Mouse (Mus musculus) thymus, postnatal 0 days (tissue): ENCODE results near the gene Fam19a1. TPM values are rescaled to one million over a fixed set of nuclear protein-coding genes. Genes with fewer than 3 reads are reported as not detected.

Experiments
- DNase-seq: peaks from one replicate; pipeline ENCODE4 v3.0.0-alpha.2; 2015; ENCODE audit warnings: low spot score
- polyA plus RNA-seq: library from polyadenylated mRNA; unstranded; fragments of >200 nt; fragmentation: Nextera tagmentation; extraction: Ambion mirVana; gene quantifications from 2 replicates; pipeline ENCODE4 v1.2.1, GENCODE M21; 2015

Fam19a1 gene
- polyA plus RNA-seq, 1 experiment from 2014 or later = 0.44 TPM

DNA sequence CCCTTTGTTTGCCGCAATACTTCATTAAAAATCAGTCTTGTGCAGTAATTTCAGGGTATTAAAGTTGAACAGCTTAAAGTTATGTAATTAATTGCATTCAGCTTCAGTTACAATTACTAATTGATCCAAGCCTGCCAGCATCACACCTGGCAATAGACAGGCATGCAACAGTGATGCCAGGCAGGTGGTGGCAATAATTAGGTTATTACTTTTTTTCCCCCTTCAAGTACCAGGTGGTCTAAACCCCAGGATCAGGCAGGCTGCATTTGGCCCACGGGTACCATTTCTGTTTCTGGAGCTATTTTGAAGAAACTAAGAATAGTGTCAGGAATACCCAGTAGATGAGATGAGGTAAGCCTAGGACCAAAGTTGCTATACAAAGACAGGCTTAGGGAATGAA lies 141.9 kb downstream of the Fam19a1 start:
- DNase-seq = no peak

DNA sequence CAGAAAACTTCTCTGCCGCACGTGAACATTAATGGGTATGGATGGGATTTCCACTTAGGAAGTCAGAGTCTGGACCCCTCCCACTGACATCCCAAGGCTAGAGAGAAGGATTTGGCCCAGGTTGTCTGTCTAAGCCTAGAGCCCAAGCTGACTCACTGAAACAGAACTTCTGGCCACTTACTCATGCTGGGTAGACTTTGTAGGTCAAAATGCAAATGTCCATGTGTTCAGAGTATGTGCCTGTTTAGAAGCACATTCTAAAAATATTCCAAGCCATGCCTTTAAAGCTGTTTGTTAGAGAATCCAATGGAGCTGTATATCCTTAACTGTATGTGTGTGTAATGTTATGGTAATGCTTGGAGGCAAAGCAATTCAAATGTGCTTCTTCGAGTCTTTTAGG lies 145.7 kb downstream of the Fam19a1 start:
- no peak for DNase-seq

DNA sequence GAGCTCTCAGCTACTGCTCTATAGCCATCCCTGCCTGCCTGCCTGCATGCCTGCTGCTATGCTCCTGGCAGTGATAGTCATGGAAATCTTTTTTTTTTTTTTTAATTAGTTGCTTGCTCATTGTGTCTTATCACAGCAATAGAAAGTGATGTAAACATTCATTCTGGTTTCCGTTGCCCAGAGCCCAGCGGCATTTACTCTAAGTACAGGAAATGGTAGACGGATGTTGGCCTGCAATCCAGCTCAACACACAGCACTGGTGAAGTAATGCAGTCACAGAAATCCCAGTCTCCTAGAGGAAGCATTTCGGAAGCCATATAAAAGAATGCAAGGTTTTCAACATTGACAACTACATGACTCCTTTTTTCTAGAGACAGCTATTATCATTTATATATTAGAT lies 153.5 kb downstream of the Fam19a1 start:
- DNase-seq = no peak

DNA sequence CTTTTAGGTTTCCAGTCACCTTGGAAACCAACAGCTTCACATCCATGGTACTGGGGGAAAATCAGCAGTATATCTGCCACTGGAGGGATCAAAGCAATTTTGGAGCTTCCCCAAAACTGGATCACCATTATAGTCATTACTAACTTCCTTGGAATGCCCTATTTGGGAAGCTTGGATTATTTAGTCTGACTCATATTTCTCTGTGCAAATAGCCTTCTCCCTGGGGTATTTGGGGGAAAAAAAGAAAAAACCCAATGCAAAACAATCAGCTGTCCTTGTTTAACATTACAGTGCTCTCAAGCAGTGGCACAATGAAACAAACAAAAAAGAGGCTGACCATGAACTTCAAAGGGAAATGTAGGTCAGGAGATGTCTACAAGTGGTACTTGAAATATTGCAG lies 155.8 kb downstream of the Fam19a1 start:
- DNase-seq = no peak

DNA sequence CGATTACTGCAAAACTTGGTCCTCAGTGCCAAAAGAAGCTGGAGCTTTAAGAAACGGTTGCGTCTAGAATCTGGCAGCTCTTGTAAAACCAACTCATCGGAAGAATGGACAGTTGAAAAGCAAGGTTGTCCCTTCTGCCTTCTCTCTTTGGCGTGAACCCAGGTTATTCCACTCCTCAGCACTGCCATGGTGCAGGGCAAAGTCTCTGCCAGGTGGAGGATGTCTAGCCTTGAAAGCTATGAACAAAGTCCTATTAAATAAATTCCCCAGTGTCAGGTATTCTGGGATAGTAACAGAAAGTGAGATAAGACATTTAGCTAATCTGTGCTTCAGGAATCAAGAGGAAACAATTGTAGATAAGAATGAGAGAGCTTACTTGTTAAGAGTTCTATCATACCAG lies 157.5 kb downstream of the Fam19a1 start:
- no peak for DNase-seq

DNA sequence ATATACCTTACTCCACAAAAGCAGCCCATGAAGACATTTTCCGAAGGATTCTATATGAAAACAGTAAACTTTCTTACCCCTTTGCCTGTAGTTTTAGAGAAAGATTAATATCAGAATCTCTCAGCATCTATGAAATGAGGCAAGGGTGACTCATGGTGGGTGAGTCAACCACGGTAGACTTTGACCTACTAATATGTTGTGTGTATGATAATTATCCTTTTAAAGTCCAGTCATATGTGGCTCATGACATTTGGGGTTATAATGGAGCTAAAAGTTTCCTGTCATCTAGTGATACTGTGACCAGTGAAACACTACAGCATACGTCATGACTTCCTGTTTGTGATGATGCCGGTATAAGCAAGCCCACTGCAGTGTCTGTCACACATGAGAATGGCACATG lies 170.8 kb downstream of the Fam19a1 start:
- no peak for DNase-seq

DNA sequence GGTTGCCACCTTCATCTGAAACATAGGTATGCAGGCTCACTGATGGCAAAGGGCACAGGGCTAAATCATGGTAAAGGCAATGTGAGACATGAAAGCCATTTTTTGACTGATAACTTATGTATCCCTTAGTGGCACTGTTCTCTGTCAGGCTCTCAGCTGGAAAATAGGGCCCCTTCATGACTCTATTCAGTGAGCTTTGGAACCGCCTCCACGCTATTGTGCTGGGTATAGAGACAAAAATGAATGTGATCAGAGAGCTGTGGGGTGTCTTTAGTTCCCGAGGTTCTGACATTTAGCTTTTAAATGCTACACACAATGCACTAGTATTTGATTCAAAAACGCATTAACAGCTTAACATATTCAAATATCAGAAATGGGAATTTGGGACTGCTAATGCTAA lies 171.6 kb downstream of the Fam19a1 start:
- DNase-seq = no peak

DNA sequence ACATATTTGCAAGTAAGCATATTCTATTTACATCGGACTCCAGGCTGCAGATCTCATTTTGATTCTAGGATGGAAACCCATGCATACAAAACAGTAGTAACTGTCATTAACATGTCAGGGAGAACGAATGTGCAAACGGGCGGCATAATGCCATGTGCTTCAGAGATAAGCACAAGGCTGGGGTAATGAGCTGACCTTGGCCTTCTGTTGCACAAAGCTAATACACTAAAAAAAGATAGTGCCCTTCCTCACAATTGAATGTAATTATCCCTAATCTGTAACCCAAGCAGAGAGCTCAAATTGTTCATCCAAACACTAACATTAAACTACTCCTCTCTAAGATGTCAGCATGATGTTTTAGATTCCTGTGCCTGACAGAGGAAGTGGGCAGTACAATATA lies 173.3 kb downstream of the Fam19a1 start:
- no peak for DNase-seq

DNA sequence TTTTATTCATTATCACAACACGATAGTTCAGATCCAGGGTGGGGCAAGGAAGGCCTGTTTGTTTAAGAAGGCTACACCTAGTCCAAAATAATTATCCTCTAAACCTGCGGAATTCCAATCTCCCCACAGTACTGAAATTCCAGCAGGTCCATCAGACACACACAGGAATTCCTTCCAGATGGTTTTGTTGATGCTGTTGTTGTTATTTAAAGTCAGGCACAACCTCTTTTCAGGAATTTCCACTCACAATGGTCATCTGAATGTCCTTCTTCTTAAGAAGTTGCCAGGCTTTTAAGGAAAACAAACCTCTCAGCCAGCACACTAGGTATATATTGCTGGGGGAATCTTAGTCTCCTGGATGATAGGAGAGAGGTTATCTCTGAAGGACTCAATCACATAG lies 174.4 kb downstream of the Fam19a1 start:
- DNase-seq = no peak

DNA sequence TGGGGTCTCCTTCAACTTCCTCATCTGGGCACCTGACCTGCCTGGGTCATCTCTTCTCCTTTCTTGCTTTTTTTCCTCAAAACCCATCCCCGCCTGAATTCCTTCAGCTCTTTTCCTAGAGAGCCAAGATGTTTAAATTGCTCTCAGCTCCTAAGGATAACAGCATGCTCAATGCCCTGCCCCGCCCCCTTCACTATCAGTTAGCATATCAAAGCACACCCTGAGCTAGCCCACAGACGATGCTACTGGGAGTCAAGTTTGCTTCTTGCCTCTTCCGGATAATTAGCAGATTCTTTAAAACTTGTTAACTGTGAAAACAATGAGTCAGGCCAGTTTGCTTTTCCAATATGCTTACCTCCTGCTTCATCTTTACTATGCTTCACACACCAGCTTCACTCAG lies 176.7 kb downstream of the Fam19a1 start:
- DNase-seq = no peak

DNA sequence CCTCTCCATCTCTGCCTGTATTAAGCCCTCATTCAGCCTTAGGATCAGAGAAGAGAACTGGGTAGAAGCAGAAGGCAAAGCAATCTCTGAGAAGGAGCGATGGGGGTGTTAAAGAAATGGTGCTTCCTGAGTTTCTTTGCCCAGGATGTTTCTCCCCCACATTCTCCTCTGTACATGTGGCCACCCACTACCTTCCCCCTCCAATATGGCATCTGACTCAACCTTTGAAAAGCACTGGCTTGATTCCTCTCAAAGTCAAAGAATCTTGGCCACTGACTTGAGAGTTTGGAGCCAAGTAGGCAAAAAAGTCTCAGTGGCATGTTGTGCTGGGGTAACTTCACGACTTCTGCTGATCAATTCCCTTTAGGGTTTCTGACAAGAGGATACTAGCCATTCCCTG lies 234.5 kb downstream of the Fam19a1 start:
- no peak for DNase-seq

DNA sequence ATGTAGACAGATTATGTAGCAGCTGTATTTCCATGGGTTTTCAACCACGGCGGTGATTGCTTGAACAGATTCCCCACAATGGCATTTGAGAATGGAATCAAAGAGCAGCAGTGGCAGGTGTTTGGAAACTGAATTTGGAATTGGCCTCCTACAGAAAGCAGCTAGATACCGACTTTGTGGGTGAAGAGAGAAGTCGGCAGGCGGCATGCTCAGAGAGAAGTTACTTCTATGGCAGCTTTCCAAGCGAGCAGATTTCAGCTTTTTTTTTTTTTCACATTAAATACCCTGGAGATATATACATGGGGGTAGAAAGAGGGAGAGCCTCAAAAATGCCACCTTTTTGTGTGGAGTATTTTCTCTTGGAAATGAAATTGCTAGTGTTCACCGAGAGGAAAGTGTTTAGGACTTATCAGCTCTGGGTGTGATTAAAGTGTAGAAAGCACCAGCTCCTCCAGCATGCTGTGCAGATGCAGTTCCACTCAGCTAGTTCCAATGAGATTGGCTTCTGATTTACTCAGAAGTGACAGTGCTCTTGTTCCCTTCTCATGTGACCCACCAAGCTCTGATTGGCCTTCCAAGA lies 236.6 kb downstream of the Fam19a1 start:
- no peak for DNase-seq

DNA sequence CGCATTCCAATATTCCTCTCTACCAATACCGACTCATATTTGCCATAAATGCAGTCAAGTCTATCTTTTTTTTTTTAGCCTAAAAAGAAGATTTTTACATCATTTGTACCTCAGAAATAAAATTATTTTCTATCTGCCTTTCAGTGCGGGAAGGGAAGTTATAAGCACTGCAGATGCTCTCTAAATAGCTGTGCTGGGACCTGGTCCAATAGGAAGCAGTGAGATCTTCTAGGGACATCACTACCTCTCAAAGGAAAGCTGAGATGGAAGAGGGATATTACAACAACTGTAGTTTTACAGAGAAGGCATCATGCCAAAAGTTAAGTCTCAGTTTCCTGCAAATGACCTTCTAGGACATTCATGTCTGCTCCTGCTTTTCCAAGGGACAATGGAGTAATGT lies 256.6 kb downstream of the Fam19a1 start:
- no peak for DNase-seq

DNA sequence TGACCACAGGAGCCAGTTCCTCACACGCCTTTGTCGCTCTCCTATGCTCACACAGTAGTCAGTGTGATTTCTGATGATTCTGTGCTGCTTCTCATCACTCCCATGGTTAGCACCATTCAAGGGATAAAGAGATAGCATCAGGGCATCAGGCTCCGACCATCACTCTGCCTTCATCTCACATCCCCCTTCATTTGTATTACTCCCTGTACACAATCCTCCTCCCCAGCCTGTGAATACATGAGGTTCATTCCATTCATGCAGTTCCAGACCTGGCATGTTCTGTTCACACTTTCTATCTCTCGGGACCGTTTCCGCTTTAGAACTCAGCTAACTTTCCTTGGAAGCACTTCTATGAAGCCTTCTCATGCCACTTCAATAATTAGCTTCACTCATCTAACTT lies 259.9 kb downstream of the Fam19a1 start:
- DNase-seq = no peak

DNA sequence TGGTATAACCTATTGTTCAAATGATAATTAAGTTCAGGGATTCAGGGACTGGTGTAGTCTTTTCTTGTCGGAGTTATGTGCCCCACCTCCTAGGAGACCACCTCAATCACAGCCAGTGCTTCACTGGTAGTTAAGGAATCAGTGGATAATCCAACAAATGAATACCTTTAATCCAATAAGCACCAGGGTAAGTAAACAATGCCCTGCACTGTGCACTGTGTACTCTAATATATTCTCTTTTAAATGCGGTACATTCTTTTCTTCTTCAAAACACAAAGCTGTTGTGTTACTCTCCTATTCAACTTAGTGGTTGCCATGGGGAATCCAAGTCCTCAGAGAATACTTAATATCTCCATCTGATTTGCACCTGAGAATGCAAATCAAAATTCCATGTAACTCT lies 260.3 kb downstream of the Fam19a1 start:
- DNase-seq = no peak

DNA sequence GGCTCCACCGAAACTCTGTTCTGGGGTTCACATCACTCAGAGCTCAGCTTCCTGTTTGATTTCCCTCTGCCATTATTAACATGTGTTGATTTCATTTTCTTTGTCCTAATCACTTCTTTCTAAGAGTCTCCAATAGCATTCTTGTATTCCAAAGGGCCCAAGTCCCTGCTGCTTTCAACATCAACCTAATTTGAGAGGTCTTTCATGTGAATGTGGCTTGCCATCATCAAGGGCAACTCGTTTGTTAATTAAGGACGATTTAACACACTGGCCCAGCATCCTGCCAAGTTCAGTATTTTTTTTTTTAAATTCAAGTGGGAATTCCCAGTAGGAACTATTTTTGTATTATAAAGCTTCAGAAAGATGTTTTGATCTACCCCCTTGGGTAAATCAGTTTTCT lies 263.8 kb downstream of the Fam19a1 start:
- no peak for DNase-seq

DNA sequence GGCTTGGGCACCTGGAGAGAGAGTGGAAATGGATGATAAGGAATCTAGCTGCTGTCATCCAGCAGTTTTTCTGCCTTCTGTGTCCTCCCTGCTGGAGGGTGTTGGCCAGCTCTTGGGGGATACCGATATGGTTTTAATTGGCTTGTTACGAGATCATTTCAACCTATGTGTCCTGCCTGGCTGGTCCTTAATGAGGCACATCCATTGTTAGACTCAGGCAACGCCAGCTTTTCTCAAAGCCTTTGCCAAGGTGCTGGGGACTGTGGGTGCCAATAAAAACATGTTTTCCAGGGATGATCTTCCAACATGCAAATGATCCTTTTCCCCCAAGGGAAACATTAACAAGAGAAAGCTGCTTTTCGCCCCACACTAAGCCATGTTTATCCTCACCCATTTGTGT lies 266.3 kb downstream of the Fam19a1 start:
- no peak for DNase-seq

DNA sequence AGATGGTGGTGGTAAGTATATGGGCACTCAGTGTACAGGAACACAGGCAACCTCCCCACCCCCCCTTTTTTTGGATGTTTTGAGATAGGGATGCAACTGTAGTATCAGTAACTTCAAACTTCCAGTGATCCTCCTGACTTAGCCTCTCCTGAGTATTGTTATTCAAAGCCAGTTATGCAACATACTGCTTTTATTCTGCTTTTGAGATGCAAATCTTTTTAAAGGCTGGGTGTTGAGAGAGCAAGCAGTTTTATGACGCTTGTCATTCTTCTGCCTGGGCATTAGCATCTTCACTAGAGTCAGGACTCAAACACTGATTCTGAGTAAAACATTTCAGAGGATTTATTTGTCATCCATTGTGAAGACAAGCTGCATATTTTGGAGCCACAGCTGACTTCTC lies 271.5 kb downstream of the Fam19a1 start:
- DNase-seq = no peak

DNA sequence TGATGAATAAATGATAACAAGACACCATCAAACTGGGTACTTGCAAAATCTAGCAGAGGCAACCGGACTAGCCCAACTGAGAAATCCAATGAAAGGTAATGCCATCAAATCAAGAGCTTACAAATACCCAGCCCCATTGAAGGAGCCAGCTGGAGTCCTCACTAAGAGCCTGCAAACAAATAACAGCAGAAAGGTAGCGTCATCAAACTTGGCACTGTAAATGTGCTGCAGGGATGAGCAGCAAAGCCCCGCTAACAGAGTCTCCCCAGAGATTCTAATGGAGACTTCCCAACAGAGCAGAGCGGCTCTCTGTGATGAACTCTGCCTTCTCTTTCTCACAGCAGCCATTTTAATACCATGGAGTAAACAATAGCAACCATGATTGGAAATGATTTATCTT lies 305.9 kb downstream of the Fam19a1 start:
- no peak for DNase-seq

DNA sequence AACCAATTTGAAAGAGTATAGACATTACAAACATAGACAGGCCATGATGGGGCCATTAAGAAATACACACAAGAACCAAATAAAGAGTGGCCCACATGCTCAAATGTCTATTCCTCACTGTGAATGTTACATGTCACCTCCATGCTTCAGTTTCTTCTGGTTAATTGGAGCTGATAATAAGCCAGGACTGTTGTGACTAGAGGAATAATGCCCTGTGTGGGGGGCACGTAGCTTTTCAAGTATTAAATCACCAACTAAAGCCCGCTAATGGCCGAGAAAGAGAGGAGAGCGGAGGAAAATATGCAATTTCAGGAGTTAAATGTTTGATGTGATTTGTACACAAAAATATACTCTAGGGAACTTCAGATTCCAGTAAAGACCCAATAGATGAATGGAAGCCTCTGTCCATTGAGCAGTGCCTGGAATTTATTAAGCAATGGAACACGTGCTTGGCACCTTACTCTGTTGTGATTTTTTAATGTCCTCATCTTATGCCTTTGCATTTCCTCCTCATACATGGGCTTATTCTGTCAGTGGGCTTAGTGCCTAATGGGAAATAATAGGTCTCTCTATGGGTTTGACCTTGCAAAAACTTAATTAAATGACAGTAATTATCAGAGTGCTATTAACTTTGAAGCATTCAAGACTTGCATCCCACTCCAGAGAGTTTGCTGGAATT lies 306.9 kb downstream of the Fam19a1 start:
- DNase-seq = no peak

DNA sequence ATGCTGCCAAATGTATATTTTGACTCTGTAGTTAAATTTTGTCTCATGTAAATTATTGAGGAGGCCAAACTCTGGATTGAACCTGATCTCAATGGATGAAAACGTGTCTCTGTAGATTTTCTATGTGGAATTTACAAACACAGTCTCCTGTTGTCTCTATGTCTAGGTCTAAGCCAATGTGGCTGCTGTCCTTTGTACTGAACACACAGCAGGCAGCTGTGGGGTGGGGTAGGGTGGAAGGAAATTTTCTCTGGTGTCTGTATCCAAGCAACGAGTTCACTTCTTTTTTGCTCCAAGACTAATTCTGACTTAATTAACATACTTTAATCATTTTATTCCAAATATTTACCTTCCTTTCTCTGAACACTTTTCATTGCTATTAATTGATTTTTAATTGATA lies 307.6 kb downstream of the Fam19a1 start:
- no peak for DNase-seq

DNA sequence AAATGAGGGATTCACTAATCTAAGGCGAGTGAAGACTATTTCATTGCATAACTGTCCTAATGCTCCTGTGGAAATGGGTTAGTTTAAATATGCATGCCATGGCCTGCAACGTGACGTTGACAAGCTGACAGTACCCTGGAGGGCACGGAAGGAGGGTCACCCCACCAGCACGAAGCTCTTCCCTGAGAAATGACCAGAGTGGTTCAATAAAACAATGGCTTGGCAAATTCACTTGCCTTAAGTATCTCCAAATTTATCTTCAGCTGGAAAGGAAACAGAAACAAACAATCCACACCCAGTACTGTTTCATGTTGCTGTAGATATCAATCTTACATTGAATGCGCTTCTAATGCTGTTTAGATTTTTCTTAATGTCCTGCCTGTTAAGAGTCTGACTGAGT lies 316.4 kb downstream of the Fam19a1 start:
- no peak for DNase-seq

DNA sequence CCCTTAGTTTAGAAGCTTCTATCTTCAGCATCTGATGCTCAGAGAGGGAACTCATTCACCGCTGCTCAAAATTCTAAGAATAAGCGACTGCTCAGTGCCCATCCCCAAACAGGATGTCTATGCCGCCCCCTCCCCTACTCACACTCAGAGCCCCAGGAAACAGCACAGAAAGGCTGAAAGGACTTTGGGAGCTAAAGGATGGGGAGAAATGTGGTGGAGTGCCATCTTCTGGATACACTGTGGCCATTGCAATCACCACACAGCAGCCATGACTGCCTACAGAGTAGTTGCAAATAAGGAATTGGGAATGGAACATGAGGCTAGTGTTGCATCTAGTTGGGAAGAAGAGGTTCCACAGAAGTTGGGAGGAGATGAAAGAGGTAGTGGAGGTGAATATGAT lies 319.4 kb downstream of the Fam19a1 start:
- no peak for DNase-seq

DNA sequence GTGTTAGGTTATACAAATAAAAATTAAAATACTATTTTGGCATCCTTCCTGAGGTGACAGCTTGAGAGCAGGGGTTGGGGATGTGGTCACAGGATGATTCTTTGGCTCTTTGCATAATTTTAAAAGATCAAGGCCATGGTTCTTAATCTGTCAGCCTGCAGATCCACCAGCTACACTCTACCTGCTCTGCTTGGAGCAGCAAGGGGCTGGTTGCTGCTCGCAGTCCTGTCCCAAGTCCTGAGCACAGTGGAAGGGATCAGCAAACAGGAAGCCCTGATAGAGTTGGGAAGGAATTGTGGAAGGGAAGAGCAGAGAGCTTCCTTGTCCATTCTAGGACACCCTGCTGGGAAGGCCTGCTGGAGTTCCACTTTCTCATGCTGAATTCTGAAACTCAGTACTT lies 320.9 kb downstream of the Fam19a1 start:
- no peak for DNase-seq
